Mouse (Mus musculus): ENCODE measurements around the gene Ppp1r3d.

Gene Ppp1r3d

DNA sequence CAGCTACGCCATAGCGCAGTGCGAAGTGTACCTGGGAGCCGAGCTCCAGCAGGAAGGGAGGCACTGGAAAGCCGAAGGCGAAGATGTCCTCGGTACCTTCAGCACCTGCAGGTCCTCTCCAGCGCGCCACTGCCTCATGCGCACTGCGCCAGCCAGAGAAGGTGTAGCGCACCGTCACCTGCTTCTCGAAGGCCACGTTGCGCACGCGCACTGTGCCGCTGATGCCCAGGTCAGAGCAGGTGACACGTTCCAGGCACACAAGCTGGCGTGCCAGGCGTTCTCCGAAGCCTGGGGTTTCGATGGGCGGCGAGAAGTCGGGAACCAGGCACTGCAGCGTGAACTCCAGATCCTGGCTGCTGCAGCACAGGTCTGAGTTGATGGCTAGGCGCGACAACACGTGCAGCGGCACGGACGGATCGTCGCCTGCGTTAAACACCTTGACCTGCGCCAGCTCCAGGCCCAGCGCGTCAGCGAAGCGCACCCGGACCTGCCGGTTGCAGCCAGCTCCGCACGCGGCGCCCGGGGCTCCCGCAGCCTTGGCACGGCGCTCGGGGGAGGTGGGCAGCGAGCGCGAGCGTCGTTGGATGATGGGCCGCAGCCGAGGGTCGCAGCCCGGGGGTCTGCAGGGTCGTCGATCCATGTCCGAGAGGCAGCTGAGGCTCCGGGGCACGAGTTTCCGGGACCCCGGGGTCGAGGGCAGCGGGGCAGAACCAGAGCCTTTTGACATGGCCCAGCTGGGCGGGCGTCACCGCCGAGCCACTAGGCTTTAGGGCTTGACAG, 601 bp downstream of the Ppp1r3d start:
- peak; percentile 74 for DNase-seq (ENCODE audit: low read depth, low spot score)

- DNase-seq (ENCODE audit: low read depth, low spot score): no peak
These were observed 1.2 kb downstream of the Ppp1r3d start for GRCm38 (mm10) chr2:178413081-178413480.

- DNase-seq (ENCODE audit: low read depth, low spot score): no peak
These were observed 1.7 kb downstream of the Ppp1r3d start for GRCm38 (mm10) chr2:178412598-178412997.

DNA sequence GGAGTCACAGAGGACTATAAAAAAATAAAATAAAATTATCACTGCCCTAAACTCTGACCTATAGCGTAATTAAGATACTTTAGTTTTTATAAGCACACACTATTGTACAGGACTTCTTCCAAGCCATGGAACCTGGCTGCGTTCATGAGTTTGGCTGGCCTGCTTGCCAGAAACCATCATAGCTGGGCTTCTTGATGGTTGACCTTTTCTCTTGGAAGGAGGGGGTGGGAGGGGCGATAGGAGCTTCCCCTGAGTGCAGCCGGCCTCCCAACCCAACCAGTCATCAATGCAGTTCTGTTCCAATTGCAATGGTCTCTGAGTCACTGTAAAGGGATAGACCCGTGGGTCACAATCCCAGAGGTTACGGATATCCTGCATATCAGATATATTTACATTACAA, 4.0 kb downstream of the Ppp1r3d start:
- DNase-seq (ENCODE audit: low read depth, low spot score): no peak

GRCm38 (mm10) chr2:178409024-178409423, 5.2 kb downstream of the Ppp1r3d start:
- no peak for DNase-seq (ENCODE audit: low read depth, low spot score)

DNA sequence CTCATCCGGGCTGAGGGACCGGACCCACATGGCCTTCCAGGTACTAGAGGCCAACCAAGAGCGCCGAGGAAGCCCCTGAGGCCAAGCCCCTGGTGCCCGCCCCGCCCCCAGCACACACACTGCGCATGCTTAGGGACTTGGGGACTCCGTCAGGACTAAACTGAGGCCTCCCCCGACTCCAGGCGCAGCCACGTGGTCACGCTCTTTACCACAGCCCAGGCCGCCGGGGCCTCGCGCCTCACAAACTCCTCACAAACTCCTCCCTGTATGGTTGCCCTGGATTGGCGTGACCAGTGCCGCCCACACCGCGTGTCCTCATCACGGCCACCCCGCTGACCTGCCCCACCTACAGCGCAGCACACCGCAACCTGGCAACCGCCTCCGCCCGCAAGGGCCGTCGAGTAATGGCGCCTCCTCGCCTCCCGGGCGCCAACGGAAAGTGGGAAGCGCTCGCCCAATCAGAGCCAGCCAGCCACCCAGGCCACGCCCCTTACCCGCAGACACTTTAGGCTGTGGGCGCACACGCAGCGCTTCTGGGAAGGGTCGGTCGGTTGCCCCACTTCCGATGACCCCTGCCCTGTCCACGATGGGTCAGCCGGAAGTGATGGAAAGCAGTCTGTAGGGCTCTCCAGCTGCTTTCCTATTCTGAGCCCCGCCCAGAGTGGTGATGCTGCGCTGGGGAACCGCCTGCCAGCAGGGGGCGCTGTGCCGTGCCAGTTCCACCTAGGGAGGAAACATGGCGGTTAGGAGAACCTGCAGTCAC, 7.0 kb downstream of the Ppp1r3d start, which contains the start of gene Sycp2:
Gene Sycp2, minus strand, starts transcription at position 633 of the 763 bp plus-strand sequence.
- peak; percentile 80 for DNase-seq (ENCODE audit: low read depth, low spot score)

Measured in ZHBTc4 (cell line).